Mouse (Mus musculus) embryonic fibroblast, embryonic 13.5 days (primary cell): ENCODE results near the gene Cdc37.

Experiments
- CTCF ChIP-seq: IDR thresholded peaks from 2 replicates; pipeline ENCODE4 v1.5.1; 2011; ENCODE audit warnings: mild to moderate bottlenecking, control low read depth, low read length, moderate library complexity, borderline replicate concordance; ENCODE audit not compliant: insufficient read depth
- POLR2A ChIP-seq: IDR thresholded peaks from 2 replicates; pipeline ENCODE4 v1.6.1; 2011; ENCODE audit warnings: low read depth, mild to moderate bottlenecking, control low read depth, low read length, moderate library complexity

DNA sequence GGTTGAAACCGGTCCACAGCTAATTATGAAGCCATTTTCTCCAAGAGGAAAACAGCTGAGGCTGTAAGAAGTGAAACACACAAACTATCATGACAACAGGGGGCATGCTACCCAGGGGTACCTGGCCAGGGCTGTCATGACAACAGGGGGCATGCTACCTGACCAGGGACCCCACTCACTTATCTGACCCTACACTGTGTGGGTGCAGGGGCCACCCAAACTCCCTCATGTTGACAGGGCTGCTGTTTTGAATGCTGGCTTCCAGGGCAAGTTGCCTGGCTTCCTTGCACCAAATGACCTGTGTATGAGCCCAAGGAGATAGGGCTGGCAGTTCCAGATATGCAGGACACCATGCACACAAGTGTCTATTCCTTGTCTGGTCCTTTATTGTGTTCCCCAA, 59.2 kb downstream of the Cdc37 start:
- no peak for TF ChIP-seq CTCF
- no peak for TF ChIP-seq POLR2A
